Mouse (Mus musculus): Measurements from ENCODE around the gene Pde4d. TPM values are rescaled to one million over a fixed set of nuclear protein-coding genes. Genes with fewer than 3 reads are reported as not detected.

Pde4d gene
- polyA plus RNA-seq, 1 experiment from 2014 or later: 12.9 TPM

GRCm38 (mm10) chr13:109694293-109694692 lies 1244.5 kb downstream of the Pde4d start:
- ATAC-seq (ENCODE audit: low read depth): no peak
- no peaks in the 10 kb centered on the region for H3K27me3 ChIP-seq (ENCODE audit: control insufficient read depth, insufficient read depth, low read depth, low read length)
- H3K9me3 ChIP-seq (replicated peaks; ENCODE audit: control insufficient read depth, low read length): no peaks in the 10 kb centered on the region
- H3K4me2 ChIP-seq (ENCODE audit: low read depth, low read length): no peak overlapping the region
- H3K36me3 ChIP-seq (ENCODE audit: control insufficient read depth, insufficient read depth): peaks cover 4% of the 10 kb centered on the region; the same call in 1 of the 2 replicates
- peaks cover 32% of the 10 kb centered on the region for H3K4me1 ChIP-seq (ENCODE audit: control insufficient read depth, low read depth, low read length)
- no peak overlapping the region for H3K9ac ChIP-seq (ENCODE audit: low read depth, low read length)
- 88% methylated on average over 2 of the region's 2 CpGs for WGBS (ENCODE audit: insufficient replicate concordance)
- no peak overlapping the region for H3K4me3 ChIP-seq (ENCODE audit: low read depth, low read length)
- H3K27ac ChIP-seq (ENCODE audit: low read length): no peak overlapping the region

- WGBS (ENCODE audit: insufficient replicate concordance): 78% methylated on average over 6 of the region's 6 CpGs
- no peak overlapping the region for H3K4me2 ChIP-seq (ENCODE audit: low read depth, low read length)
- no peak overlapping the region for H3K9ac ChIP-seq (ENCODE audit: low read depth, low read length)
- H3K4me1 ChIP-seq (ENCODE audit: control insufficient read depth, low read depth, low read length): peaks cover 30% of the 10 kb centered on the region
- no peak for ATAC-seq (ENCODE audit: low read depth)
- no peak overlapping the region for H3K4me3 ChIP-seq (ENCODE audit: low read depth, low read length)
- H3K27me3 ChIP-seq (ENCODE audit: control insufficient read depth, insufficient read depth, low read depth, low read length): no peaks in the 10 kb centered on the region
- peaks cover 8% of the 10 kb centered on the region for H3K36me3 ChIP-seq (ENCODE audit: control insufficient read depth, insufficient read depth)
- no peak overlapping the region for H3K27ac ChIP-seq (ENCODE audit: low read length)
- H3K9me3 ChIP-seq (replicated peaks; ENCODE audit: control insufficient read depth, low read length): no peaks in the 10 kb centered on the region
These were observed 1245.3 kb downstream of the Pde4d start for GRCm38 (mm10) chr13:109695098-109695497.

GRCm38 (mm10) chr13:109706141-109706540 lies 1256.4 kb downstream of the Pde4d start:
- Histone ChIP-seq H3K4me3 (ENCODE audit: low read depth, low read length) (no peak overlapping the region), H3K27me3 (ENCODE audit: control insufficient read depth, insufficient read depth, low read depth, low read length) (no peaks in the 10 kb centered on the region; the same call in 1 of the 2 replicates), H3K4me1 (ENCODE audit: control insufficient read depth, low read depth, low read length) (no peaks in the 10 kb centered on the region; the same call in 1 of the 2 replicates), H3K36me3 (ENCODE audit: control insufficient read depth, insufficient read depth) (no peaks in the 10 kb centered on the region; the same call in 1 of the 2 replicates), H3K9ac (ENCODE audit: low read depth, low read length) (no peak overlapping the region), H3K4me2 (ENCODE audit: low read depth, low read length) (no peak overlapping the region), H3K9me3 (replicated peaks; ENCODE audit: control insufficient read depth, low read length) (no peaks in the 10 kb centered on the region), H3K27ac (ENCODE audit: low read length) (no peak overlapping the region)
- 73% methylated on average over 2 of the region's 2 CpGs for WGBS (ENCODE audit: insufficient replicate concordance)
- no peak for ATAC-seq (ENCODE audit: low read depth)

GRCm38 (mm10) chr13:109706579-109706978 lies 1256.8 kb downstream of the Pde4d start:
- Histone ChIP-seq H3K4me3 (ENCODE audit: low read depth, low read length) (no peak overlapping the region), H3K4me1 (ENCODE audit: control insufficient read depth, low read depth, low read length) (no peaks in the 10 kb centered on the region; the same call in 1 of the 2 replicates), H3K27ac (ENCODE audit: low read length) (no peak overlapping the region), H3K9me3 (replicated peaks; ENCODE audit: control insufficient read depth, low read length) (no peaks in the 10 kb centered on the region), H3K36me3 (ENCODE audit: control insufficient read depth, insufficient read depth) (no peaks in the 10 kb centered on the region; the same call in 1 of the 2 replicates), H3K4me2 (ENCODE audit: low read depth, low read length) (no peak overlapping the region), H3K27me3 (ENCODE audit: control insufficient read depth, insufficient read depth, low read depth, low read length) (no peaks in the 10 kb centered on the region; the same call in 1 of the 2 replicates), H3K9ac (ENCODE audit: low read depth, low read length) (no peak overlapping the region)
- ATAC-seq (ENCODE audit: low read depth): no peak
- 87% methylated on average over 5 of the region's 5 CpGs for WGBS (ENCODE audit: insufficient replicate concordance)

GRCm38 (mm10) chr13:109707154-109707553 lies 1257.4 kb downstream of the Pde4d start:
- WGBS (ENCODE audit: insufficient replicate concordance): 90% methylated on average over 4 of the region's 4 CpGs
- H3K4me1 ChIP-seq (ENCODE audit: control insufficient read depth, low read depth, low read length): no peaks in the 10 kb centered on the region; the same call in 1 of the 2 replicates
- ATAC-seq (ENCODE audit: low read depth): no peak
- no peak overlapping the region for H3K9ac ChIP-seq (ENCODE audit: low read depth, low read length)
- no peak overlapping the region for H3K27ac ChIP-seq (ENCODE audit: low read length)
- H3K9me3 ChIP-seq (replicated peaks; ENCODE audit: control insufficient read depth, low read length): no peaks in the 10 kb centered on the region
- H3K4me2 ChIP-seq (ENCODE audit: low read depth, low read length): no peak overlapping the region
- H3K27me3 ChIP-seq (ENCODE audit: control insufficient read depth, insufficient read depth, low read depth, low read length): no peaks in the 10 kb centered on the region; the same call in 1 of the 2 replicates
- no peak overlapping the region for H3K4me3 ChIP-seq (ENCODE audit: low read depth, low read length)
- H3K36me3 ChIP-seq (ENCODE audit: control insufficient read depth, insufficient read depth): no peaks in the 10 kb centered on the region; the same call in 1 of the 2 replicates

- H3K9me3 ChIP-seq (replicated peaks; ENCODE audit: control insufficient read depth, low read length): no peaks in the 10 kb centered on the region
- no peak overlapping the region for H3K4me2 ChIP-seq (ENCODE audit: low read depth, low read length)
- H3K4me1 ChIP-seq (ENCODE audit: control insufficient read depth, low read depth, low read length): no peaks in the 10 kb centered on the region; the same call in 1 of the 2 replicates
- no peaks in the 10 kb centered on the region; the same call in 1 of the 2 replicates for H3K36me3 ChIP-seq (ENCODE audit: control insufficient read depth, insufficient read depth)
- 69% methylated on average over 2 of the region's 2 CpGs for WGBS (ENCODE audit: insufficient replicate concordance)
- ATAC-seq (ENCODE audit: low read depth): no peak
- no peaks in the 10 kb centered on the region; the same call in 1 of the 2 replicates for H3K27me3 ChIP-seq (ENCODE audit: control insufficient read depth, insufficient read depth, low read depth, low read length)
- H3K4me3 ChIP-seq (ENCODE audit: low read depth, low read length): no peak overlapping the region
- no peak overlapping the region for H3K27ac ChIP-seq (ENCODE audit: low read length)
- H3K9ac ChIP-seq (ENCODE audit: low read depth, low read length): no peak overlapping the region
These were observed 1258.6 kb downstream of the Pde4d start for GRCm38 (mm10) chr13:109708326-109708725.

GRCm38 (mm10) chr13:109714581-109714980 lies 1264.8 kb downstream of the Pde4d start:
- Histone ChIP-seq H3K27ac (ENCODE audit: low read length) (no peak overlapping the region), H3K4me1 (ENCODE audit: control insufficient read depth, low read depth, low read length) (no peaks in the 10 kb centered on the region), H3K27me3 (ENCODE audit: control insufficient read depth, insufficient read depth, low read depth, low read length) (no peaks in the 10 kb centered on the region), H3K9me3 (replicated peaks; ENCODE audit: control insufficient read depth, low read length) (no peaks in the 10 kb centered on the region), H3K36me3 (ENCODE audit: control insufficient read depth, insufficient read depth) (no peaks in the 10 kb centered on the region), H3K4me2 (ENCODE audit: low read depth, low read length) (no peak overlapping the region), H3K9ac (ENCODE audit: low read depth, low read length) (no peak overlapping the region), H3K4me3 (ENCODE audit: low read depth, low read length) (no peak overlapping the region)
- 79% methylated on average over 2 of the region's 2 CpGs for WGBS (ENCODE audit: insufficient replicate concordance)
- ATAC-seq (ENCODE audit: low read depth): no peak

GRCm38 (mm10) chr13:109715321-109715720 lies 1265.6 kb downstream of the Pde4d start:
- Histone ChIP-seq H3K9ac (ENCODE audit: low read depth, low read length) (no peak overlapping the region), H3K27me3 (ENCODE audit: control insufficient read depth, insufficient read depth, low read depth, low read length) (no peaks in the 10 kb centered on the region), H3K4me3 (ENCODE audit: low read depth, low read length) (no peak overlapping the region), H3K36me3 (ENCODE audit: control insufficient read depth, insufficient read depth) (no peaks in the 10 kb centered on the region), H3K27ac (ENCODE audit: low read length) (no peak overlapping the region), H3K9me3 (replicated peaks; ENCODE audit: control insufficient read depth, low read length) (no peaks in the 10 kb centered on the region), H3K4me1 (ENCODE audit: control insufficient read depth, low read depth, low read length) (no peaks in the 10 kb centered on the region), H3K4me2 (ENCODE audit: low read depth, low read length) (no peak overlapping the region)
- no peak for ATAC-seq (ENCODE audit: low read depth)
- WGBS (ENCODE audit: insufficient replicate concordance): 54% methylated on average over 1 of the region's 1 CpGs

GRCm38 (mm10) chr13:109720127-109720713 lies 1270.5 kb downstream of the Pde4d start:
- Histone ChIP-seq H3K27ac (ENCODE audit: low read length) (no peak overlapping the region), H3K9me3 (replicated peaks; ENCODE audit: control insufficient read depth, low read length) (no peaks in the 10 kb centered on the region), H3K4me2 (ENCODE audit: low read depth, low read length) (no peak overlapping the region), H3K36me3 (ENCODE audit: control insufficient read depth, insufficient read depth) (no peaks in the 10 kb centered on the region), H3K27me3 (ENCODE audit: control insufficient read depth, insufficient read depth, low read depth, low read length) (no peaks in the 10 kb centered on the region), H3K9ac (ENCODE audit: low read depth, low read length) (no peak overlapping the region), H3K4me3 (ENCODE audit: low read depth, low read length) (no peak overlapping the region), H3K4me1 (ENCODE audit: control insufficient read depth, low read depth, low read length) (no peaks in the 10 kb centered on the region)
- no peak for ATAC-seq (ENCODE audit: low read depth)
- 85% methylated on average over 2 of the region's 2 CpGs for WGBS (ENCODE audit: insufficient replicate concordance)
